In the genomic region with DNA sequence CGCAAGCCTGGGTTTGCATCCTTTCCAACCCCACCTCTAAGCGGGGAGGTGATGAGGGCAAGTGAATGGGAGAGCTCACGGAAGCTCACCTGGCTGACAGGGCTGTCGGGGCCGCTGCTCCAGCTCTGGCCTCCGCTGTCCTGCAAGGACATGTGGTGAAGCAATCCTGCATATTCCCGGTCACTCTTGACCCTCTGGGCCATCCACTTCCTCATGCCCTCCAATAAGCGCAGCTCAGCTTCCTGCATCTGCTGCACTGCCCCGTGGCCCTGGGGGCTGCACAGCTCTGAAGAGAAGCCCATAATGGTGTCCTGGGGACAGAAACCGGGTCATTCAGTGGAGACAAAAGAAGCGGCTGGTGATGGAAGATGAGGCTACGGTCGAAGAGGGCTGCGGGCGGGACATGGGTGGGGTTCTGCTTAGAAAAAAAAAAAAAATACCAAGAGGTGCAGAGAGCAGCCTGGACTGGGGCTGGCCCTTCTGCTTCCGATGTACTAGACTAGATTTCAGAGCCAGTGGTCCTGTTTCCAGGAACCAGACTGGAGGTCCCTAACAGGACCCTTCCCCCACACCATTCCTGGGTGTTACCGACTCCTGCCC, we compare ENCODE assay signal across 8 mouse cellular contexts. TPM values are rescaled to one million over a fixed set of nuclear protein-coding genes. Genes with fewer than 3 reads are reported as not detected.
DNase-seq lines count a peak whose midpoint lies in the region; ATAC-seq and TF ChIP-seq lines count a peak whose summit lies in the region.

No protein-coding gene starts in this region.

- peaks cover 9% of the 10 kb centered on the region; the same call in 1 of the 2 replicates for H3K27me3 ChIP-seq in forebrain, postnatal 0 days (ENCODE audit: insufficient read depth, low read length)
- H3K27me3 ChIP-seq in kidney, postnatal 0 days (ENCODE audit: insufficient read depth, low read length) = no peaks in the 10 kb centered on the region

- no peak for TF ChIP-seq CTCF in forebrain, postnatal 0 days (IDR thresholded peaks at IDR 0.05; ENCODE audit: low read depth)
- no peak for TF ChIP-seq CTCF in kidney, postnatal 0 days (IDR thresholded peaks at IDR 0.05; ENCODE audit: low read depth)

- no peak overlapping the region for H3K4me3 ChIP-seq in forebrain, postnatal 0 days (ENCODE audit: low read depth, low read length)
- peak overlapping the region; percentile 26 for H3K4me3 ChIP-seq in kidney, postnatal 0 days (replicated peaks; ENCODE audit: low read depth, low read length)

- no peaks in the 10 kb centered on the region for H3K9me3 ChIP-seq in forebrain, postnatal 0 days (ENCODE audit: low read length)
- no peaks in the 10 kb centered on the region for H3K9me3 ChIP-seq in kidney, postnatal 0 days (replicated peaks; ENCODE audit: low read length)

- H3K27ac ChIP-seq in forebrain, postnatal 0 days (ENCODE audit: low read depth, low read length) = no peak overlapping the region
- H3K27ac ChIP-seq in kidney, postnatal 0 days = peak overlapping the region; percentile 70

- 39% methylated on average over 17 of the region's 17 CpGs for WGBS in forebrain, postnatal 0 days
- WGBS in kidney, postnatal 0 days = 39% methylated on average over 17 of the region's 17 CpGs

- no peak overlapping the region for H3K9ac ChIP-seq in forebrain, postnatal 0 days
- H3K9ac ChIP-seq in kidney, postnatal 0 days (ENCODE audit: low read depth, low read length) = peak overlapping the region; percentile 50

- H3K4me2 ChIP-seq in forebrain, postnatal 0 days (ENCODE audit: low read depth) = peak overlapping the region; percentile 13; the same call in 1 of the 2 replicates
- H3K4me2 ChIP-seq in kidney, postnatal 0 days (ENCODE audit: low read length) = peak overlapping the region; percentile 57

- ATAC-seq in forebrain, postnatal 0 days = no peak
- no peak for ATAC-seq in kidney, postnatal 0 days (replicated peaks; ENCODE audit: low FRiP score, low read depth)
- peak; percentile 6; the same call in 1 of the 2 replicates for ATAC-seq in megakaryocyte, adult 5-6 weeks (ENCODE audit: poor library complexity, severe bottlenecking)

- peak; percentile 14 for DNase-seq in kidney, adult 18-20 months
- no peak for DNase-seq in kidney, adult 11 months
- no peak for DNase-seq in forebrain, postnatal 0 days
- peak; percentile 32 for DNase-seq in kidney, postnatal 0 days (ENCODE audit: low spot score)
- DNase-seq in urinary bladder, postnatal 25 days (ENCODE audit: low spot score) = no peak
- no peak for DNase-seq in cerebellum, postnatal 4 days (ENCODE audit: low spot score in 2 of 2)
- no peak for DNase-seq in layer of hippocampus, postnatal 25 days (ENCODE audit: extremely low spot score in 1 of 2, low spot score in 1 of 2)

- H3K4me1 ChIP-seq in forebrain, postnatal 0 days (ENCODE audit: insufficient read depth) = no peaks in the 10 kb centered on the region
- H3K4me1 ChIP-seq in kidney, postnatal 0 days (replicated peaks; ENCODE audit: insufficient read depth, low read length) = peaks cover 16% of the 10 kb centered on the region; the same call in 1 of the 2 replicates

- peaks cover 24% of the 10 kb centered on the region for H3K36me3 ChIP-seq in forebrain, postnatal 0 days (ENCODE audit: insufficient read depth)
- H3K36me3 ChIP-seq in kidney, postnatal 0 days (ENCODE audit: insufficient read depth, low read length) = peaks cover 38% of the 10 kb centered on the region

RNA-seq across cellular contexts. Expression of gene Fes, which starts 0.6 kb away (rescaled TPM):
- total RNA-seq in forebrain, postnatal 0 days (2014; rRNA removed) = 4.5 and 6.4 TPM in 2 replicates
- polyA plus RNA-seq in forebrain, postnatal 0 days (2015; fragmentation: Nextera tagmentation; extraction: Ambion mirVana) = 2.5 and 2.8 TPM in 2 replicates
- polyA plus RNA-seq in kidney, postnatal 0 days (2015; fragmentation: Nextera tagmentation; extraction: Ambion mirVana) = 12.4 and 12.5 TPM in 2 replicates
- total RNA-seq in megakaryocyte, adult 5-6 weeks (2015) = 260 and 265 TPM in 2 replicates
- total RNA-seq in megakaryocyte, adult 5-6 weeks (2017) = 252 and 267 TPM in 2 replicates
- 1 to 10 TPM; 4.2 to 6.1 TPM for total RNA-seq in layer of hippocampus, postnatal 25 days (2021)

RNA-seq across cellular contexts. Expression of gene Man2a2, which starts 16.0 kb away (rescaled TPM):
- total RNA-seq in forebrain, postnatal 0 days (2014; rRNA removed) = 49.4 and 54.8 TPM in 2 replicates
- polyA plus RNA-seq in forebrain, postnatal 0 days (2015; fragmentation: Nextera tagmentation; extraction: Ambion mirVana) = 6.5 and 12.0 TPM in 2 replicates
- polyA plus RNA-seq in kidney, postnatal 0 days (2015; fragmentation: Nextera tagmentation; extraction: Ambion mirVana) = 7.3 and 8.8 TPM in 2 replicates
- 23.3 and 25.3 TPM in 2 replicates for total RNA-seq in megakaryocyte, adult 5-6 weeks (2015)
- total RNA-seq in megakaryocyte, adult 5-6 weeks (2017) = 27.8 and 39.5 TPM in 2 replicates
- 100 to 1,000 TPM; 141 to 168 TPM for total RNA-seq in layer of hippocampus, postnatal 25 days (2021)

RNA-seq across cellular contexts. Expression of gene Furin, which starts 18.1 kb away (rescaled TPM):
- total RNA-seq in forebrain, postnatal 0 days (2014; rRNA removed) = 16.9 and 21.8 TPM in 2 replicates
- polyA plus RNA-seq in forebrain, postnatal 0 days (2015; fragmentation: Nextera tagmentation; extraction: Ambion mirVana) = 6.8 and 7.7 TPM in 2 replicates
- 20.8 and 22.9 TPM in 2 replicates for polyA plus RNA-seq in kidney, postnatal 0 days (2015; fragmentation: Nextera tagmentation; extraction: Ambion mirVana)
- 28.0 and 34.1 TPM in 2 replicates for total RNA-seq in megakaryocyte, adult 5-6 weeks (2015)
- 13.8 and 21.3 TPM in 2 replicates for total RNA-seq in megakaryocyte, adult 5-6 weeks (2017)
- 10 to 100 TPM; 39.6 to 42.3 TPM for total RNA-seq in layer of hippocampus, postnatal 25 days (2021)

RNA-seq across cellular contexts. Expression of gene Hddc3, which starts 44.2 kb away (rescaled TPM):
- total RNA-seq in forebrain, postnatal 0 days (2014; rRNA removed) = 33.2 and 44.4 TPM in 2 replicates
- polyA plus RNA-seq in forebrain, postnatal 0 days (2015; fragmentation: Nextera tagmentation; extraction: Ambion mirVana) = 14.6 and 16.7 TPM in 2 replicates
- 20.2 and 21.5 TPM in 2 replicates for polyA plus RNA-seq in kidney, postnatal 0 days (2015; fragmentation: Nextera tagmentation; extraction: Ambion mirVana)
- 6.7 and 8.5 TPM in 2 replicates for total RNA-seq in megakaryocyte, adult 5-6 weeks (2015)
- 6.1 and 11.1 TPM in 2 replicates for total RNA-seq in megakaryocyte, adult 5-6 weeks (2017)
- total RNA-seq in layer of hippocampus, postnatal 25 days (2021) = 10 to 100 TPM; 45.5 to 48.1 TPM

RNA-seq across cellular contexts. Expression of gene Unc45a, which starts 46.3 kb away (rescaled TPM):
- total RNA-seq in forebrain, postnatal 0 days (2014; rRNA removed) = 49.2 and 69.4 TPM in 2 replicates
- 35.2 and 50.1 TPM in 2 replicates for polyA plus RNA-seq in forebrain, postnatal 0 days (2015; fragmentation: Nextera tagmentation; extraction: Ambion mirVana)
- 28.2 and 29.7 TPM in 2 replicates for polyA plus RNA-seq in kidney, postnatal 0 days (2015; fragmentation: Nextera tagmentation; extraction: Ambion mirVana)
- total RNA-seq in megakaryocyte, adult 5-6 weeks (2015) = 4.1 and 4.7 TPM in 2 replicates
- 7.2 and 13.0 TPM in 2 replicates for total RNA-seq in megakaryocyte, adult 5-6 weeks (2017)
- 10 to 100 TPM; 34.9 to 41.5 TPM for total RNA-seq in layer of hippocampus, postnatal 25 days (2021)

Comparison
In these comparisons a context has a peak if more than half of its experiments do, and no peak if none do; other contexts are left out.
1. DNase-seq: peak in kidney, adult 18-20 months (single experiment) and kidney, postnatal 0 days (single experiment); none in kidney, adult 11 months (single experiment), forebrain, postnatal 0 days (single experiment), urinary bladder, postnatal 25 days (single experiment), cerebellum, postnatal 4 days (0 of 2) and layer of hippocampus, postnatal 25 days (0 of 2).
2. RNA of gene Fes, which starts 0.6 kb away (total RNA-seq): 252 to 267 TPM in megakaryocyte, adult 5-6 weeks; 4.5 to 6.4 TPM in forebrain, postnatal 0 days and 4.2 to 6.1 TPM in layer of hippocampus, postnatal 25 days; every median in the first group is over 10 times any median in the second.